Mouse (Mus musculus) Patski (cell line): ENCODE measurements at regions not wholly inside any gene's neighbourhood (a gene's known extent, or its start where the extent isn't known, plus 50 kb on each side); places are given as distances from the start of the nearest gene placed in this dataset.

ENCODE experiments used
- ATAC-seq: fragments of 100-300 bp; one replicate; pipeline ENCODE4 v1.8.0; 2021
- CTCF ChIA-PET: fragments of 350-600 bp; sonication (Branson Sonifier 250); formaldehyde crosslinking; loops from one replicate; lab custom pipeline; 2022; ENCODE audit warnings: inconsistent platforms; lab: Charles Lee
- POLR2A ChIA-PET: fragments of 350-600 bp; sonication (Branson Sonifier 250); formaldehyde crosslinking; loops from one replicate; lab custom pipeline; 2022; ENCODE audit warnings: antibody characterized with exemption, inconsistent platforms; lab: Charles Lee
- DNase-seq: peaks from one replicate; pipeline ENCODE4 v3.0.0-alpha.2; 2011; ENCODE audit warnings: low read depth, low spot score
- H3K27me3 ChIP-seq: fragments of 371-371 bp; one replicate; pipeline ENCODE4 v1.5.1; 2021
- CTCF ChIP-seq: fragments of 100-300 bp; IDR thresholded peaks from one replicate; pipeline ENCODE4 v1.5.1; 2021
- in situ Hi-C: fragments of 300-500 bp; cut with MboI; formaldehyde crosslinking; loops from 3 replicates; pipeline ENCODE4 v1.11.1; 2018; ENCODE audit warnings: low pct_unique_long_range_greater_than_20kb, mixed read lengths

DNA sequence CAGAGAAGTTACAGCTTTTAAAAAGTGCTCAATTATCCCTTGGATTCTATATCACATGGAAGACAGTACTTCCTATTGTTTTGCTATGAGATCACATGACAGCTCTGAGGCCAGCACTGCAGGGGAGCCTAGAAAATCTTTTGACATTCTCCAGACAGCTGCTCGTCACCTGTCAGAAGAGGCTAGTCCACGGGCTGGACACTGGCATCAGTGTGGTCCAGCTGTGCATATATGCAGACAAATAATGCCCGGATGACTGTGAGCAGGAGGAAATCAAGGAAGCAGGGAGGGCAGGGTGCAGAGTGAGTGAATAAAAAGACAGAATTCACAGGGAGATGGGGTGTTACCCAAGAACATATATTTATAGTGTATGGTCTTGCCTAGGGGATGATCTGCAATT is 270.4 kb downstream of the Rnf144a start:
- TF ChIP-seq CTCF, result no peak
- peaks cover 11% of the 10 kb centered on the region for H3K27me3 ChIP-seq
- DNase-seq (no peak), ATAC-seq (no peak)
- in situ Hi-C loops, result no loop called here
- ChIA-PET CTCF (interaction anchor here (1.1 kb wide), 1 partner anchor 9 kb away, joined by 3 read pairs; no protein-coding TSS in a partner anchor), POLR2A (no interaction called here)

DNA sequence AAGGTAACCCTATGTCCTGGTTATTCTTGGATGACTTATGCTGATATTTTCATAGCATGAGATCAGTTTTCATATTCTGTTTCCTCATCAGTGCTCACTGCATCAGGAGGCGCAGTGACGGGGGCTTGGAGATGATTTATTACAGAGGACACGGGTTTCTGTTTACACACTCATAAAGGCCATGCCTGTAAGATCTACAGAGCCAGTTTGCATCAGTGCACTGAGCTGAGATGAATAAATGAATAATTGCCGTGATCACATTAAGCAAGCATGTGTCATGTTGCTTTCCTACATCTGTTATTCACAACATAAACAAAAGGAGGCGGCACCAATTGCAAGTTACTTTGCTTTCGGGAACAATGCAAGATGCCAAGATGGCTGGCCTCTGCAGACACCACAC is 271.6 kb downstream of the Rnf144a start:
- CTCF ChIA-PET, result no interaction called here
- no peak for TF ChIP-seq CTCF
- ATAC-seq (no peak), DNase-seq (no peak)
- H3K27me3 ChIP-seq, result peaks cover 10% of the 10 kb centered on the region
- POLR2A ChIA-PET, result no interaction called here
- in situ Hi-C loops, result no loop called here

DNA sequence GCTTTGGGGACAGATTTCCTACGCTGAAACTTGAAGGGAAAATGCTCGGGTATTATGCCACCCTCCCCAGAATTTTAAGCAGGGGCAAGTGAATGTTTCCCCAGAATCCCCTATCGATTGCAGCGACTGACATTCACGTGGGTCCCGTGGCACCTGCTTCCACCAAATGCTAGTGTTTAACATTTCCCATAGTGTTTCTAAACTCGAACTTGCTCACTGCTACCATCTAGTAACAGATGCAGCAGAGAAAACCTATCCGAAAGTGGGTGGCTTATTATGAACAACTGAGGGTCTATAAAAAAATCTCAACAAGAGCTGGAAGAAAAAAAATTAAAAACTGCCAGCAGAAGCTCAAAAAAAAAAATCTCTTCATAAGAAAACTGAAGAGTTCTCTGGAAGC is 284.2 kb downstream of the Rnf144a start:
- POLR2A ChIA-PET, result no interaction called here
- no peak for ATAC-seq
- in situ Hi-C loops, result no loop called here
- DNase-seq, result no peak
- CTCF ChIA-PET, result no interaction called here
- no peak for TF ChIP-seq CTCF
- H3K27me3 ChIP-seq, result peaks cover 15% of the 10 kb centered on the region

DNA sequence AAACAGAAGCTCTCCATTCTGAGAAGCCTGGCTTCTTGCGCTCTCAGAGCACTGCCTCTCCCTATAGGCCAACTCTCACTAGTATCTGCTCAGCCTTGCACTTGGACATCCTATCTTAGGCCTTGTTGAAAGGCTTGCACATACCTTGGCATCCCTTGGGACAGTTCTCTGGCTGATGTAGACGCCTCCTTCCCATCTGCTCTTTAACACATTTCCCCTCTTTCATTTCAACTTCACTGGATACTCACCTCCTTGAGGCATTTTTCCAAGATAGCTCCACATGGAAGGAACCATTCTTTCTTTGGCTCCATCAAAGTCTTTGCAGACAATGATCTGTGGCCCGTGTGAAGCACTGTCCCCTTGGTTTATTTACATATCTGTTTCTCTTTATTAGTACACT is 285.0 kb downstream of the Rnf144a start:
- ChIA-PET CTCF (no interaction called here), POLR2A (no interaction called here)
- peaks cover 15% of the 10 kb centered on the region for H3K27me3 ChIP-seq
- in situ Hi-C loops, result no loop called here
- DNase-seq (no peak), ATAC-seq (no peak)
- no peak for TF ChIP-seq CTCF

GRCm38 (mm10) chr12:26129511-26129910 is 285.5 kb downstream of the Rnf144a start:
- ATAC-seq (no peak), DNase-seq (no peak)

DNA sequence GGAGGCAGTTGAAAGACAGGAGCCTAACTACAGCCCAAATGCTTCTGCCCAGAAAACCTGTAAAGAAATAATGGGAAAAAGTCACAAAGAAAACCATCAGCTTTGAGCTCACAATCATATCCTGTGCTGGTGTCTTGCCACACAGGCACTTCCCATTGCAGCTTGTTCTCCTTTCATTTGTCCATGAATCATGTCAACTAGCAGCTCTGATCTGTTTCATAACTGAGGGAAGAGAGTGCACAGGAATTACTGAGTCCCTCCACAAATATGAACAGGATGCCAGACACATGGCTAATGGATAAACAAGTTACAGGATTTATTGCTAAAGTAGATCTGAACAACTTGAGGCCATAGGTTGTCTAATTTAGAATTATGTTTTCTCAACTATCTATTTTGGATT is 286.2 kb downstream of the Rnf144a start:
- TF ChIP-seq CTCF, result no peak
- H3K27me3 ChIP-seq, result peaks cover 14% of the 10 kb centered on the region
- ATAC-seq (no peak), DNase-seq (no peak)
- POLR2A ChIA-PET, result no interaction called here
- in situ Hi-C loops, result no loop called here
- CTCF ChIA-PET, result no interaction called here

More at GRCm38 (mm10) chr12:26129511-26129910, 285.5 kb downstream of the Rnf144a start:
- in situ Hi-C loops, result no loop called here
- TF ChIP-seq CTCF, result no peak
- H3K27me3 ChIP-seq, result peaks cover 15% of the 10 kb centered on the region
- ChIA-PET CTCF (no interaction called here), POLR2A (no interaction called here)

DNA sequence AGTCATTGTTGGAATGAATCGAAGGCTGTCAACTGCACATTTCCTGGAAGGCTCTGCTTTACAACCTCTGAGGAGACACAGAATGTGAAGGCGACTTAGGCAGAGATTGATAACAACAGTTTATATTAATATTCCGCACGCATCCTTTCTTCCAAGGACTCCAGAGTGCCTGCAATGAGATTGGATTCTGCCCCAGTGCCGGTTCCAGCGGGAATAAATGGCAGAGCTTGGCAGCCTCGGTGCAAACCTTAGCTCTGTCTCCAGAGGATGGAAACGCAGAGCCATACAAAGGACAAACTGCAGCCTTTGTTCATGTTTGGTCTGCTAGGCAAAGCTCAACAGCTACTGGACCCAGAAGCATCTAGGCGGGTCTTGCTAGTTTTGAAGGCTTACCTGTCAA is 288.8 kb downstream of the Rnf144a start:
- in situ Hi-C loops, result no loop called here
- peaks cover 11% of the 10 kb centered on the region for H3K27me3 ChIP-seq
- DNase-seq, result no peak
- TF ChIP-seq CTCF, result no peak
- ChIA-PET CTCF (no interaction called here), POLR2A (no interaction called here)
- ATAC-seq, result no peak

- ATAC-seq, result no peak
These were observed 290.8 kb downstream of the Rnf144a start for GRCm38 (mm10) chr12:26124211-26124610.

GRCm38 (mm10) chr12:26115339-26115912 is 299.6 kb downstream of the Rnf144a start:
- in situ Hi-C loops, result no loop called here
- DNase-seq, result no peak
- TF ChIP-seq CTCF, result no peak
- CTCF ChIA-PET, result no interaction called here
- ATAC-seq, result no peak
- POLR2A ChIA-PET, result no interaction called here
- H3K27me3 ChIP-seq, result peaks cover 3% of the 10 kb centered on the region

More at GRCm38 (mm10) chr12:26124211-26124610, 290.8 kb downstream of the Rnf144a start:
- no peak for DNase-seq
- no peak for TF ChIP-seq CTCF
- in situ Hi-C loops, result no loop called here
- H3K27me3 ChIP-seq, result peaks cover 3% of the 10 kb centered on the region
- CTCF ChIA-PET, result no interaction called here
- POLR2A ChIA-PET, result no interaction called here

DNA sequence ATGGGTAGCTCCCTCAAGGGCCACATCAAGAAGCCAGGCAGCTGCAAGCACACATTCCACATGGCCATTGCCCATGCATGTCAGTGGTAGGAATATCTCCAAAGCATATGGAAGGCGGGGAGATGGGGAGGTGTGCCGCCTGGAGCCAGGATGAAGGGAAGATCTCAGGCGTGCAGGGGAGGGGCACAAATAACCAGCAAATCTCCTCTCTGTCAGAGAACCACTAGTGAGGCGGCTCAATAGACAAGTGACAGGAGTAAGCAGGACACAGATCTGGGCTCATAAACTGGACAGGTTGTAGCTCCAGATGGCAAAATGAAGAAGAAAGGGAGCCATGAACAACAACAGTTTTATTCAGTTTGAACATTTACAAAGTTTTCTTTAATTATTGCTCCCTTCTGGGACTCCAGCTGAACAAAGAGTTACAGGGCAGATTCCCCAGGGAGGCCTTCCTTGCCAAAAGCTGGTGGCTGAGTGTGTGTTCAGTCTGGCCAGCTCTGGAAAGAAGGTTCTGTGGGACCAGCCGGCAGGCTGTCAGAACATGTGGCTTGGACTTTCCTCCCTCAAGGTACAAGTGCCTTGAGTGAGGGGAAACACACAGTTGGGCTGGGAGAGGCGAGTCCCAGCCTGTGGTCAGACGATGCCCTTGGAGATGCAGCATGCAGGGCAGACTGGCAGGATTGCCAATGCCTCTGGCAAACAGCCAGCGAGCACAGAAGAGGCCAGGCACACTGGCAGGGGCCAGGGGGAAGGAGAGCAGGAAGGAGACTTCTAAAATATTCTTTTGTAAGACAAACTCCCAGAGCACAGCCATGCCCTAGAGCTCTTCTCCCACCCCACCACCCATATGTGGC is 302.7 kb downstream of the Rnf144a start:
- no peak for TF ChIP-seq CTCF
- H3K27me3 ChIP-seq, result no peaks in the 10 kb centered on the region
- ATAC-seq, result no peak
- ChIA-PET POLR2A (no interaction called here), CTCF (no interaction called here)
- no peak for DNase-seq
- in situ Hi-C loops, result no loop called here

DNA sequence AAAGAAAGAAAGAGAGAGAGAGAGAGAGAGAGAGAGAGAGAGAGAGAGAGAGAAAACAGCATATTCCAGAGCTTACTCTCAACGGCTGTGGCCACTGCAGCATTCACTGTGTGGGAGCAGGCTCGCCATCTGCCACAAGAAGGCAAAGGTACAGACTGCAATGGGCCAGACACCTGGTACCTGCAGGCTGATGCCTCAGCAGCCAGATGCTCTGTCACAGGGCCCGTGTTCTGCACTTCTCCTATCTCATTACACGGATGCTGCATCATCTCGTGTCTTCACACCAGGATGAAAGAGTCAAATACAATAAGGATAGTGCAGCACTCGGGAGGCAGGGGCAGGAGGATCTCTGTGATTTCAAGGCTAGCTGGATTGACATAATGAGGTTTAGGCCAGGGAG is 305.2 kb downstream of the Rnf144a start:
- H3K27me3 ChIP-seq, result no peaks in the 10 kb centered on the region
- POLR2A ChIA-PET, result no interaction called here
- ATAC-seq (no peak), DNase-seq (no peak)
- CTCF ChIA-PET, result no interaction called here
- in situ Hi-C loops, result no loop called here
- no peak for TF ChIP-seq CTCF
